Mouse (Mus musculus) small intestine, adult 2 months (tissue): ENCODE data around the gene Ubald1. TPM values are rescaled to one million over a fixed set of nuclear protein-coding genes. Genes with fewer than 3 reads are reported as not detected.

Experiments used
- H3K27ac ChIP-seq: fragments of 200-500 bp; 2 replicates; pipeline ENCODE4 v1.5.1; 2012; ENCODE audit warnings: low read depth, low read length, control low read depth, inconsistent platforms; ENCODE audit not compliant: insufficient read depth
- H3K27me3 ChIP-seq: fragments of 200-500 bp; 2 replicates; pipeline ENCODE4 v1.6.1; 2012; ENCODE audit warnings: mild to moderate bottlenecking, moderate library complexity, low read length, inconsistent platforms; ENCODE audit not compliant: control insufficient read depth, insufficient read depth
- H3K36me3 ChIP-seq: fragments of 200-500 bp; 2 replicates; pipeline ENCODE4 v1.6.1; 2012; ENCODE audit warnings: mild to moderate bottlenecking, low read length, control low read depth, inconsistent platforms; ENCODE audit not compliant: control insufficient read depth, insufficient read depth
- H3K4me1 ChIP-seq: fragments of 200-500 bp; 2 replicates; pipeline ENCODE4 v1.6.1; 2012; ENCODE audit warnings: low read length, inconsistent platforms, mixed read lengths; ENCODE audit not compliant: control insufficient read depth, insufficient read depth, insufficient read length
- H3K4me3 ChIP-seq: fragments of 200-500 bp; 2 replicates; pipeline ENCODE4 v1.5.1; 2012; ENCODE audit warnings: low read depth, mild to moderate bottlenecking, control low read depth, inconsistent platforms, low read length, moderate library complexity
- CTCF ChIP-seq: fragments of 200-500 bp; IDR thresholded peaks from 2 replicates; pipeline ENCODE4 v1.5.1; 2012; ENCODE audit warnings: low read depth, mild to moderate bottlenecking, control low read depth, inconsistent platforms, low read length, moderate library complexity, mixed read lengths; ENCODE audit not compliant: insufficient replicate concordance, insufficient read length; ENCODE audit errors: extremely low read depth
- POLR2A ChIP-seq: fragments of 200-500 bp; IDR thresholded peaks from 2 replicates; pipeline ENCODE4 v1.6.1; 2012; ENCODE audit warnings: low read depth, mild to moderate bottlenecking, control low read depth, inconsistent platforms, low read length, moderate library complexity
- WGBS: fragments of 180-500 bp; shearing (Covaris S2); methylation state at CpG from one replicate; pipeline ENCODE4 v1.1.7; 2018; 5-methylcytosine and 5-hydroxymethylcytosine counted together
- polyA plus RNA-seq: library from polyadenylated mRNA; depleted of rRNA; stranded (reverse); fragments of >200 nt; gene quantifications from 2 replicates; pipeline ENCODE4 v1.2.3, GENCODE M21; 2012

The Ubald1 gene
- polyA plus RNA-seq, 1 experiment, result 37.1 TPM

- TF ChIP-seq CTCF (no peak), POLR2A (no peak)
- Histone ChIP-seq H3K4me1 (peaks cover 4% of the 10 kb centered on the region; the same call in 1 of the 2 replicates), H3K4me3 (no peak overlapping the region), H3K36me3 (peaks cover 56% of the 10 kb centered on the region), H3K27ac (no peak overlapping the region), H3K27me3 (no peaks in the 10 kb centered on the region)
- WGBS, result 79% methylated on average over 3 of the region's 3 CpGs
Measured at GRCm38 (mm10) chr16:4915931-4916330, 35.8 kb upstream of the Ubald1 start.

DNA sequence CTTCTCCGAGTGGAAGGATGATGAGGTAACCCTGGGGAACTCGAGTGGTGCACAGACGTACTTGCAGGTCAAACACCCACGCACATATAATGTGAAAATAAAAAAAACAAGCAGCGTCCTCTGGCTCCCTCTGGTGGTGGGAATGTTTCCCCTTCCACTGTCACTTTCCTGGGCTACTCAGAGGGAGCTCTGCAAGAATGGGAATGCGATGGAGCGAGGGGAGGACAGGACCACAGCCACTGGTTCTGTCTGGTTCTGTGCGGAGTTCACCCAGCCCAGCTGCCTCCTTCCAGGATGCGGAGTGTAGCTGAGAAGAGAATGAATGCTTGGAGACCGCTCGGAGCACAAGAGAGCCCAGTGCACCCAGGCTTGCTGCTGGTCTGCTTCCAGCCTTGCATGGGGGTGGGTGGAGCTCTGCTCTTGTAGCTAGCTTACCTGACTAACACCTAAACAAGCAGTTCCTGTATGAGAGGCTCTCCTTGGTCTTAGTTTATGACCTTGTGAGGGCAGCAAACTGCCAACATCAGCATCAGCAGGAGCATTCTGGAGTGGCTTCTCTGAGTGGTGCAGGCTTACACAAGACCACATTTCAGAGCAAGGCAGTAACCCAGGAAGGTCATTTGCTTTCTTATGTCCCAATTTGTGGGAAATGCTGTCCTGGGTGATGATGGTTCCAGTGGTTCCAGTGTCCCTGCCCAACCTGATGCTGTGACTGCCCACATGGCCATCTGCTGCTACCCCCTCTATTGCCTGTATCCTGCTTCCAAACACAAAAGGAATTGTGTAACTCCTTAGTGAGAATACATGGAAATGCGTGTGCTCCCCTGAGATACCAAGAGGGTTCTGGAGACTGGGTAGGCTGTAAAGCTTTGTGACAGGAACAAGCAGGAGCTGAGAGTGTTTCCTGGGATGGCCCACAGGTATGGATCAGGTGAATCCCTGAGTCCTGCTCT lies 33.9 kb upstream of the Ubald1 start:
- H3K27ac ChIP-seq, result peak overlapping the region; percentile 75
- TF ChIP-seq POLR2A, result no peak
- peak; percentile 85; the same call in 1 of the 2 replicates for TF ChIP-seq CTCF
- H3K27me3 ChIP-seq, result no peaks in the 10 kb centered on the region
- H3K36me3 ChIP-seq, result peaks cover 65% of the 10 kb centered on the region
- peaks cover 4% of the 10 kb centered on the region; the same call in 1 of the 2 replicates for H3K4me1 ChIP-seq
- WGBS, result 40% methylated on average over 12 of the region's 12 CpGs
- no peak overlapping the region for H3K4me3 ChIP-seq

- H3K27ac ChIP-seq, result peak overlapping the region; percentile 75
- H3K4me3 ChIP-seq, result no peak overlapping the region
- no peak for TF ChIP-seq POLR2A
- TF ChIP-seq CTCF, result no peak
- peaks cover 4% of the 10 kb centered on the region; the same call in 1 of the 2 replicates for H3K4me1 ChIP-seq
- no peaks in the 10 kb centered on the region for H3K27me3 ChIP-seq
- peaks cover 61% of the 10 kb centered on the region for H3K36me3 ChIP-seq
- WGBS, result 78% methylated on average over 11 of the region's 11 CpGs
Measured at GRCm38 (mm10) chr16:4912907-4913782, 33.0 kb upstream of the Ubald1 start.

- Histone ChIP-seq H3K27me3 (no peaks in the 10 kb centered on the region), H3K4me1 (peaks cover 8% of the 10 kb centered on the region; the same call in 1 of the 2 replicates), H3K4me3 (no peak overlapping the region), H3K36me3 (peaks cover 63% of the 10 kb centered on the region), H3K27ac (no peak overlapping the region)
- WGBS, result 77% methylated on average over 10 of the region's 10 CpGs
- TF ChIP-seq CTCF, result no peak
- no peak for TF ChIP-seq POLR2A
Measured at GRCm38 (mm10) chr16:4912074-4912648, 32.0 kb upstream of the Ubald1 start.

DNA sequence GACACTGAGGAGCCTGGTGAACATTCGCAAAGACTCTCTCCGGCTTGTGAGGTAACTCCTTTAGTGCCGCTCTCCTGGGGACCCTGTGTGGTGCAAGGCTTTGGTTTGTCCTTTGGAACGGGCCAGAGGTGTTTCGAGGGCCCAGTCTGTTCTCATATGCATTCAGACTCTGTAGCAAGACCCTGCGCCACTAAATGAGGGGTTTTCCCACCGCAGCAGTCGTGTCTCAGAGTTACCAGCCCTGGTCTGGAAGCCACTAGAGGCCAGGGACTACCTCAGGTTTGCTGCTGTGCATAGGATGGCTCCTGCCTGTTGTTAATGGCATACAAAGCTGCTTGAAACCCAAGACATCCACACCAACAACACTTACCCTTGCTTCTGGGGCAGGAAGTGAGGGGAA lies 30.6 kb upstream of the Ubald1 start:
- H3K4me1 ChIP-seq, result peaks cover 8% of the 10 kb centered on the region; the same call in 1 of the 2 replicates
- no peak overlapping the region for H3K4me3 ChIP-seq
- TF ChIP-seq POLR2A, result no peak
- no peak for TF ChIP-seq CTCF
- no peak overlapping the region for H3K27ac ChIP-seq
- peaks cover 52% of the 10 kb centered on the region for H3K36me3 ChIP-seq
- 94% methylated on average over 8 of the region's 8 CpGs for WGBS
- H3K27me3 ChIP-seq, result no peaks in the 10 kb centered on the region

- H3K36me3 ChIP-seq, result peaks cover 48% of the 10 kb centered on the region
- WGBS, result 99% methylated on average over 2 of the region's 2 CpGs
- TF ChIP-seq POLR2A, result no peak
- TF ChIP-seq CTCF, result no peak
- no peak overlapping the region for H3K4me3 ChIP-seq
- no peak overlapping the region for H3K27ac ChIP-seq
- H3K4me1 ChIP-seq, result peaks cover 14% of the 10 kb centered on the region; the same call in 1 of the 2 replicates
- no peaks in the 10 kb centered on the region for H3K27me3 ChIP-seq
Measured at GRCm38 (mm10) chr16:4909745-4910144, 29.6 kb upstream of the Ubald1 start.
